Mouse (Mus musculus) layer of hippocampus, postnatal 10 days (tissue): ENCODE results near the gene Bcat1. TPM values are rescaled to one million over a fixed set of nuclear protein-coding genes. Genes with fewer than 3 reads are reported as not detected.

ENCODE experiments used
- DNase-seq, 2 experiments: peaks; one replicate each; pipeline ENCODE4 v3.0.0; 2021; ENCODE audit warnings: low spot score in 2 of 2
- total RNA-seq, 2 experiments: library from RNA; stranded (reverse); gene quantifications; 2 replicates each; pipeline ENCODE4 v1.2.3; 2021

The Bcat1 gene
- total RNA-seq, 2 experiments from 2014 or later: 78.6 to 79.6 TPM

DNA sequence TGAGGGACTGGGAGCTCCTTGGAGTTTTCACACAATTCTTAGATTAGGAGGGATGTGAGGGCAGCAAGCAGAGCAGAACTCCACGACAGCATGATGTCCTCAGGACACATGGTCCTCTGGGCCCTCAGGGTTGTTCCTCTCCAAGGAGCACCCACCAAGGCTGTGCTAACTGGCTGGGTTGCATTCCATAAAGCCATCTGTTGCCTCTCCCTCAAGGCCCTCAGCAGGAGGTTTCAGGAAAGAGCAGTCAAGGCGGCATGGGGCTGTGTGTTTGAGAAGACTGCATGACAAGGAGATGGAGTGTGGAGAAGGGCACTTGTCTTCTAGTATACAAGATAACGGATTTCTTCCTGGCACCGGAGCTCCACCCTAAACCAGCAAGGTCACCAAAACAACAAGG, 13.2 kb downstream of the Bcat1 start:
- no peak for DNase-seq

- no peak for DNase-seq
These were observed 14.6 kb downstream of the Bcat1 start for GRCm38 (mm10) chr6:145061361-145061760.

DNA sequence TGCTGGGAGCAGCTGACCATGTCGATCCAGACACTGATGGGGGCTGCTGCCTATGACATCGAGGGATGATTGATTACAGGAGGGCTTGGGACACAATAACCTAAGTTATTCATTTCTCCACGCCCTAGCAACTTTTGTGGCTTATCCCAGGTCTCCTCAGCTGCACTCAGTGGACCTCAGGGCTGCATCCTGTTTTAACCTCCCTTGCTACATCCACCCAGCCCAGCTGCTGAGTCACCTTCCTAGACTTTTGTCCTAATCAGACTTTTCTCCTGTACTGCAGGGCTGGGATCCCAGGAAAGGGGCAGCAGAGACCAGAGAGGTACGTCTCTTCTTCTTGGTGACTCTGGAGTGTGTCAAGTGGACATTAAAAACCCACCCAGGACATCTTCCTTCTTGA, 19.9 kb downstream of the Bcat1 start:
- no peak for DNase-seq

DNA sequence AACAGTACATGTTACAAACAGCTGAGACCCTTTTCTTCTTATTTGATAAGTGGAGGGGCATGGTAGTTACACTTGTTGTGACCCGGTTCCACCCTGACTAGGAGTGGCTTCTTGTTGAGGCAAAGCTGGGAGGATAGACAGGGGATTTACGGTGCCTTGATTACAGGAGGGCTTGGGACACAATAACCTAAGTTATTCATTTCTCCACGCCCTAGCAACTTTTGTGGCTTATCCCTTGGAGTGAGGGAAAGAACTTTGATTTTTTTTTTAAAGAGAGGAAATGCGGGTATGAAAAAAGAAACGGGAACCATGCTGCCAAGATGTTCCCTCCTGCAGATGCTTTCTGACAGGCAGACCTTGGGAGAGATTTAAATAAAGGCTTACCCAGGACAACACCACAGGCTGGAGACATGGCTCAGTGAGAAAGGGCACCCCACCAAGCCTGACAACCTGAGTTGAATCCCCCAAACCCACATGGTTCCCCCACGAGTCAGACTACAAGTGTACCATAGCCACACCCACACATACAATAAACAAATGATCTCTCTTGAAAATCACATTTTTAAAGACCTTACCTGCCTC, 20.6 kb downstream of the Bcat1 start:
- DNase-seq: no peak

- no peak for DNase-seq
These were observed 23.3 kb downstream of the Bcat1 start for GRCm38 (mm10) chr6:145052669-145053068.

DNA sequence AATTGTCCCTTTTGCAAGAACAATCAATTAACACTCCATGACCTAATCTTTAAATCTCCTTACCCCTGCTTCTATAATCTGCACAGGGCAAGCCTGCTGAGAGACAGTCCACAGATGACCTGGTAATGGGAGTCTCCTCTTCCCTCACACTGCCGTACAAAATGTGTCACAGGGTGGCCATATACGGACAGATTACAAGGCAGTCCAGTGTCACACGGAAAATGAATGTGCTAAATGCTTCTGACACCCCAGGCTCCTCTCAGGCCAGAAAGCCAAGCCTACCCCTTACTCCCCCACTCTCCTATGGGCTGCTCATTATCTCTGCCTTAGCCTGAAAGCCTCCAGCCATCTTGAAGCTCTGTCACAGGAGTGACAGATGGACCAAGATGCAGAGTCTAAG, 25.1 kb downstream of the Bcat1 start:
- no peak for DNase-seq

GRCm38 (mm10) chr6:145048131-145048997, 27.6 kb downstream of the Bcat1 start:
- DNase-seq: peak; percentile 45 to 58

DNA sequence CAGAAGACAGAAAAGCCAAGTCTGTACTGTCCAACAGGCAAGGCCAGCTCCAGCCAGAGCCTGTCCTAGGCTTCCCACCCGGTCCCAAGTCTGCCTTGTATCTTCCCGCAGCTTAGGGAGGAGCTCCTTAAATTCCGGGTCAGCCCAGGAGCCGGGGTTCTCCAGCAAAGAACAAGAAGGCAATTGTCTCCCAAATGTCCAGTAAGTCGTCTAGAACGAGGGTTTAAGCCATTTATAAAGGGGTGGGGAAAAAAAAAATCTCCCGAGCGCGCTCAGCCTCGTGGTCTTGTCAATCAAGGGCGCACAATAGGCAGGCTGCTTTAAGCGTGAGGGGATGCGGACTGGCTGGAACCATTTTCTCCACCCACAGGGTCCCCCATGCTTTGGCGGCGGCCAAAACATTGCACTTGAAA, 28.5 kb downstream of the Bcat1 start:
- peak; percentile 61 to 67 for DNase-seq

- DNase-seq: no peak
These were observed 29.6 kb downstream of the Bcat1 start for GRCm38 (mm10) chr6:145046266-145046890.

- DNase-seq: no peak
These were observed 30.9 kb downstream of the Bcat1 start for GRCm38 (mm10) chr6:145044916-145045574.

DNA sequence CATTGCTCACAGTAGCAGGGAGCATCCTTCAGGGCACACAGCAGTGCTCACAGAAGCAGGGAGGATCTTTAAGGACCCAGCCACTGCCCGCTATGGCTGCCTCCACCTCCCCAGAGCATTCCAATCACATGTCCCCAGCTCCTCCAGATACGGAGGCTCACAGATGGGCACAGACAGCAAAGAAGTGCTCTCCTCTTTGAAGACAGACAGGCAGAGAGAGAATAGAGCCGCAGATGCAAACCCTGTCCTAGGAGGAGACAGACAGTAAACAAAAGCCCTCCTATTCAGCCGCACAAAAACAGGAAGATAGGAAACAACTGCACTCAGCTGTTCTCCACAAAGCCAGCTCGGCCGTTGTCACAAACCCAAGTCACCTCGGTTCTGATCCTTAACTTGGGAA, 35.3 kb downstream of the Bcat1 start:
- DNase-seq: no peak

GRCm38 (mm10) chr6:145037626-145038025, 38.4 kb downstream of the Bcat1 start:
- no peak for DNase-seq

GRCm38 (mm10) chr6:145035412-145035811, 40.6 kb downstream of the Bcat1 start:
- DNase-seq: no peak

GRCm38 (mm10) chr6:145030587-145030986, 45.4 kb downstream of the Bcat1 start:
- DNase-seq: no peak

DNA sequence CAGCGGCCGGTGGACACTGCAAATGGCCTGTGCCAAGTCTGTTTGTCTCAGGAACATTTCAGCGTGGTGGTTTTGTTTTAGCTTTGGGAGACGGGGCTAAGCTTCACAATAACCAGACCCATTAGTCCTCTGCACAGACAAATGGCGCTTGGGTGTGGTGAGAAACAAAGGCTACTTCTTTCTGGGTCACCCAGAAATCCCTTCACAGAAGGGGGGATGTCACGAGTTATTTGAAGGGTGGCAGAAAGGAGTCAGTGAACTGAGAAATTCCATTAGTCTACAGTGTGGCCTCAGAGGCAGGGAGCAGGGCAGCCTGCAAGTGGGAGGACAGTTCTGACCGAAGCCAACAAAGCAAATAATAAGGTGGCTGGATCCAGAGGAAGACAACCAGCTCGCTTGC, 52.0 kb downstream of the Bcat1 start:
- no peak for DNase-seq

GRCm38 (mm10) chr6:145022966-145023725, 52.8 kb downstream of the Bcat1 start:
- DNase-seq: peak; percentile 55 to 62

DNA sequence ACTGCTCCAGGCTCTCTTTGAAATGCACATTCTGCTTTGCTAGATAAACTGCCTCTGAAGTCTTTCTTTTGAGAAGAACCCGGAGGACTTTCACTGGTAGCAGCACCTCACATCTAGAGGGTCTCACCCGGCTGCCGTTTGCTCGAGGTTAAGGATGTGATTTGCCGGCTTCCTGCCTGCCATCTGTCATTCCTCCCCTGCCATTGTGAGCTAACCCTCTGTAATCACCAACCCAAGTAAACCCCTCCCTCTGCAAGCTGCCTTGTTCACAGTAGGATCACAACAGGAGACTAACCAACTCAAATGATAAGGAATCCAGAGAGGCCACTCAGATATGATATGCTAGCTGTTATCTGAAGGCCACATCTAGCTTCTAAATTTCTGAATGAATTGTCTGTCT, 53.6 kb downstream of the Bcat1 start:
- DNase-seq: no peak

DNA sequence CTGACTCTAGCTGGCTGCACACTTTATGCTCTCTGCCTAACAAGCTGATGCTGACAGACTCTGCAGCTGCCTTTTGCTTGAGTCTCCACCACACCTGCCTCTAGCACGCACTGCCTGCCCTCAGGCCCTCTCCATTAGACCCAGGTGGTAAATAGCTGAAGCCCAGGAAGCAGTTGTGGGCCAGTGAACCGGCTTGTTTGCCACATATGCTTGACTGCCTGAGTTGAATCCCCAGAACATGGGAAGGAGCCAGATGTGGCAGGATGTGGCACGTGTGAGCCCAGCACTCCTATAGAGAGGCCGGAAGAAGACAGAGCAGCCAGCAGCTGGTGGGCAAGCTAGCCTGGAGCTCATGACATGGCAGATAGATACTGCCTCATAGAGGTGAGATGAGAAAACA, 55.4 kb downstream of the Bcat1 start:
- no peak for DNase-seq

DNA sequence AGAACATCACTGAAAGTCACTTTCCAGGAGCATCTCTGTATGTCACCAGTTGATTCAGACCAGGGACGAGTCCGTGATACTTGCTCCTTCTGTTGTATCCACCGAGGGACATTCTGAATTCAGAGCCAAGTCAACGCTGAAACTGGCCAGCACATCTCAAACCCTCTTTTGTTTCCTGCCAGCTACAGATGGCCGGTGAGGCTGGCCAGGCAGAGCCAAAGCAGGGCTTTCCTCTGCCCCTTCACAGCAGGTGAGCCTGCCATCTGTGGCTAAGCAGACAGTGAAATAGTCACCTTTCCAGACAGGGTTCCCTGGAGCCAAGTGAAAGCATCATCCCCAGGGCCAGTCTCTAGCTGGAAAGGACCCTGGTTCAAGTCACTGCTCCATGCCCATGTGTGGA, 57.7 kb downstream of the Bcat1 start:
- no peak for DNase-seq

- DNase-seq: no peak
These were observed 58.5 kb downstream of the Bcat1 start for GRCm38 (mm10) chr6:145017508-145017907.

DNA sequence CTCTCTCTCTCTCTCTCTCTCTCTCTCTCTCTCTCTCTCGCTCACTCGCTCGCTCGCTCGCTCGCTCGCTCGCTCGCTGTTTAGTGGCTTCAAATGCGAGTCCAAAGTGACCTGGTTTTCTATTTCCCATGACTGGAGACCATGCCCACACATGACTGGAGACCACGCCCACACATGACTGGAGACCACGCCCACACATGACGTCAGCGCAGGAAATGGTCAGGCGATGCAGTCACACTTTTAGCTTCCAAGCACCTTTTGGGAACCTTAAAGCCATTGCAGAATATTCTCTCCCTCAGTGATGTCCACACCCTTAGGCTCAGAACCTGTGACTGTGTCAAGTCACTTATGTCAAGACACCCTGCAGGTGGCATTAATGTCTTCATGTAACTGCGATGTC, 59.3 kb downstream of the Bcat1 start:
- DNase-seq: no peak
